Mouse (Mus musculus): ENCODE data around the gene Slc24a3.

GRCm38 (mm10) chr2:145439755-145440154 is 272.2 kb downstream of the Slc24a3 start:
- no peak for TF ChIP-seq GATA1 (IDR thresholded peaks at IDR 0.05; ENCODE audit: low read depth, low read length)
- no peak for TF ChIP-seq ZMIZ1 (IDR thresholded peaks at IDR 0.05; ENCODE audit: low read depth, low read length)
- no peak for TF ChIP-seq POLR2A (IDR thresholded peaks at IDR 0.05; ENCODE audit: control insufficient read depth in 1 of 2, insufficient read depth in 1 of 2, low read depth in 1 of 2, low read length in 2 of 2, poor library complexity in 1 of 2)
- no peak for TF ChIP-seq CTCF (IDR thresholded peaks at IDR 0.05 in 2 of 3, conservative IDR thresholded peaks at IDR 0.05 in 1 of 3; ENCODE audit: control insufficient read depth in 1 of 3, insufficient read depth in 1 of 3, low read depth in 2 of 3, low read length in 3 of 3, poor library complexity in 1 of 3, severe bottlenecking in 1 of 3)
- TF ChIP-seq TCF12 (IDR thresholded peaks at IDR 0.05; ENCODE audit: low read depth, low read length) = no peak
- no peak for TF ChIP-seq USF2 (IDR thresholded peaks at IDR 0.05; ENCODE audit: borderline replicate concordance in 1 of 2, insufficient read depth in 1 of 2, low read depth in 1 of 2, low read length in 2 of 2)
- TF ChIP-seq MAX (IDR thresholded peaks at IDR 0.05; ENCODE audit: low read length) = no peak
